Mouse (Mus musculus): ENCODE data around the gene Loxl3. TPM values are rescaled to one million over a fixed set of nuclear protein-coding genes. Genes with fewer than 3 reads are reported as not detected.

Loxl3 gene
- polyA plus RNA-seq, 1 experiment from 2014 or later, result 10.5 TPM

GRCm38 (mm10) chr6:83068221-83068620 is 34.2 kb downstream of the Loxl3 start:
- DNase-seq (ENCODE audit: low spot score), result no peak

GRCm38 (mm10) chr6:83068706-83069487 is 34.9 kb downstream of the Loxl3 start:
- H3K36me3 ChIP-seq, result no peaks in the 10 kb centered on the region
- WGBS, result under 1% methylated on average over 81 of the region's 81 CpGs
- peak; percentile 50 for DNase-seq (ENCODE audit: low spot score)

More at GRCm38 (mm10) chr6:83068221-83068620, 34.2 kb downstream of the Loxl3 start:
- peaks cover 45% of the 10 kb centered on the region for H3K4me1 ChIP-seq (replicated peaks)
- no peak overlapping the region for H3K27ac ChIP-seq
- H3K9me3 ChIP-seq, result no peaks in the 10 kb centered on the region
- peaks cover 100% of the 10 kb centered on the region for H3K27me3 ChIP-seq (ENCODE audit: insufficient read depth, poor library complexity, severe bottlenecking)
- H3K36me3 ChIP-seq, result no peaks in the 10 kb centered on the region
- peak overlapping the region; percentile 41; the same call in 1 of the 2 replicates for H3K4me3 ChIP-seq
- 1% methylated on average over 8 of the region's 8 CpGs for WGBS

GRCm38 (mm10) chr6:83069488-83070246 is 35.7 kb downstream of the Loxl3 start:
- peak overlapping the region; percentile 42; the same call in 1 of the 2 replicates for H3K27ac ChIP-seq
- peaks cover 100% of the 10 kb centered on the region for H3K27me3 ChIP-seq (ENCODE audit: insufficient read depth, poor library complexity, severe bottlenecking)
- H3K9me3 ChIP-seq, result no peaks in the 10 kb centered on the region
- peaks cover 40% of the 10 kb centered on the region for H3K4me1 ChIP-seq (replicated peaks)
- under 1% methylated on average over 69 of the region's 69 CpGs for WGBS
- peak; percentile 64 for DNase-seq (ENCODE audit: low spot score)
- peak overlapping the region; percentile 41 for H3K4me3 ChIP-seq
- H3K36me3 ChIP-seq, result no peaks in the 10 kb centered on the region

More at GRCm38 (mm10) chr6:83068706-83069487, 34.9 kb downstream of the Loxl3 start:
- Histone ChIP-seq H3K4me1 (replicated peaks) (peaks cover 45% of the 10 kb centered on the region), H3K27me3 (ENCODE audit: insufficient read depth, poor library complexity, severe bottlenecking) (peaks cover 100% of the 10 kb centered on the region), H3K4me3 (peak overlapping the region; percentile 41), H3K27ac (0 out of 2 replicates have a peak overlapping the region, but pooled peaks have one; percentile 8), H3K9me3 (no peaks in the 10 kb centered on the region)

GRCm38 (mm10) chr6:83070247-83070310 is 36.1 kb downstream of the Loxl3 start, which contains the start of gene Tlx2:
TSS of gene Tlx2 (minus strand) at chr6:83070293.
- WGBS, result 1% methylated on average over 10 of the region's 10 CpGs
- Histone ChIP-seq H3K9me3 (no peaks in the 10 kb centered on the region), H3K27me3 (ENCODE audit: insufficient read depth, poor library complexity, severe bottlenecking) (peaks cover 100% of the 10 kb centered on the region), H3K36me3 (no peaks in the 10 kb centered on the region), H3K27ac (peak within 1 kb of the TSS; percentile 42; the same call in 1 of the 2 replicates), H3K4me3 (peak within 1 kb of the TSS; percentile 41), H3K4me1 (replicated peaks) (peaks cover 39% of the 10 kb centered on the region)
- DNase-seq (ENCODE audit: low spot score), result no peak

GRCm38 (mm10) chr6:83070311-83071219 is 36.6 kb downstream of the Loxl3 start:
- DNase-seq (ENCODE audit: low spot score), result peak; percentile 70
- H3K27ac ChIP-seq, result peak overlapping the region; percentile 6; the same call in 1 of the 2 replicates

GRCm38 (mm10) chr6:83071220-83071619 is 37.2 kb downstream of the Loxl3 start:
- WGBS, result under 1% methylated on average over 24 of the region's 24 CpGs
- DNase-seq (ENCODE audit: low spot score), result peak; percentile 39
- H3K36me3 ChIP-seq, result no peaks in the 10 kb centered on the region
- H3K4me3 ChIP-seq, result peak overlapping the region; percentile 41
- H3K9me3 ChIP-seq, result no peaks in the 10 kb centered on the region
- H3K27ac ChIP-seq, result no peak overlapping the region
- H3K27me3 ChIP-seq (ENCODE audit: insufficient read depth, poor library complexity, severe bottlenecking), result peaks cover 100% of the 10 kb centered on the region
- H3K4me1 ChIP-seq (replicated peaks), result peaks cover 39% of the 10 kb centered on the region

More at GRCm38 (mm10) chr6:83070311-83071219, 36.6 kb downstream of the Loxl3 start:
- Histone ChIP-seq H3K4me3 (peak overlapping the region; percentile 41), H3K9me3 (no peaks in the 10 kb centered on the region), H3K27me3 (ENCODE audit: insufficient read depth, poor library complexity, severe bottlenecking) (peaks cover 100% of the 10 kb centered on the region), H3K4me1 (replicated peaks) (peaks cover 39% of the 10 kb centered on the region), H3K36me3 (no peaks in the 10 kb centered on the region)
- WGBS, result under 1% methylated on average over 58 of the region's 58 CpGs

GRCm38 (mm10) chr6:83074979-83075378 is 41.0 kb downstream of the Loxl3 start:
- Histone ChIP-seq H3K27me3 (ENCODE audit: insufficient read depth, poor library complexity, severe bottlenecking) (peaks cover 76% of the 10 kb centered on the region), H3K4me1 (replicated peaks) (peaks cover 46% of the 10 kb centered on the region), H3K4me3 (no peak overlapping the region), H3K9me3 (no peaks in the 10 kb centered on the region), H3K27ac (no peak overlapping the region), H3K36me3 (peaks cover 3% of the 10 kb centered on the region)
- DNase-seq (ENCODE audit: low spot score), result no peak
- 22% methylated on average over 2 of the region's 2 CpGs for WGBS

GRCm38 (mm10) chr6:83077630-83078323 is 43.8 kb downstream of the Loxl3 start, which contains the start of gene Pcgf1:
TSS of gene Pcgf1 (plus strand) at chr6:83077869.
- H3K27me3 ChIP-seq (ENCODE audit: insufficient read depth, poor library complexity, severe bottlenecking), result peaks cover 71% of the 10 kb centered on the region
- peaks cover 26% of the 10 kb centered on the region for H3K4me1 ChIP-seq (replicated peaks)
- peaks cover 31% of the 10 kb centered on the region for H3K36me3 ChIP-seq
- under 1% methylated on average over 54 of the region's 54 CpGs for WGBS
- H3K9me3 ChIP-seq, result no peaks in the 10 kb centered on the region
- H3K4me3 ChIP-seq, result peak within 1 kb of the TSS; percentile 83
- DNase-seq (ENCODE audit: low spot score), result no peak
- H3K27ac ChIP-seq, result peak within 1 kb of the TSS; percentile 98

- peaks cover 71% of the 10 kb centered on the region for H3K27me3 ChIP-seq (ENCODE audit: insufficient read depth, poor library complexity, severe bottlenecking)
- WGBS, result under 1% methylated on average over 46 of the region's 46 CpGs
These were observed 44.4 kb downstream of the Loxl3 start for GRCm38 (mm10) chr6:83078324-83078858.

GRCm38 (mm10) chr6:83080210-83080609 is 46.2 kb downstream of the Loxl3 start:
- H3K27ac ChIP-seq, result no peak overlapping the region
- no peak overlapping the region for H3K4me3 ChIP-seq
- no peak for DNase-seq (ENCODE audit: low spot score)
- H3K36me3 ChIP-seq, result peaks cover 33% of the 10 kb centered on the region
- H3K9me3 ChIP-seq, result no peaks in the 10 kb centered on the region
- 91% methylated on average over 5 of the region's 5 CpGs for WGBS
- H3K4me1 ChIP-seq (replicated peaks), result peaks cover 39% of the 10 kb centered on the region
- peaks cover 71% of the 10 kb centered on the region for H3K27me3 ChIP-seq (ENCODE audit: insufficient read depth, poor library complexity, severe bottlenecking)

More at GRCm38 (mm10) chr6:83078324-83078858, 44.4 kb downstream of the Loxl3 start:
- H3K9me3 ChIP-seq, result no peaks in the 10 kb centered on the region
- DNase-seq (ENCODE audit: low spot score), result peak; percentile 99
- H3K4me3 ChIP-seq, result peak overlapping the region; percentile 83
- peak overlapping the region; percentile 98 for H3K27ac ChIP-seq
- H3K36me3 ChIP-seq, result peaks cover 33% of the 10 kb centered on the region
- peaks cover 26% of the 10 kb centered on the region for H3K4me1 ChIP-seq (replicated peaks)

- H3K4me1 ChIP-seq (replicated peaks), result peaks cover 55% of the 10 kb centered on the region
- no peak for DNase-seq (ENCODE audit: low spot score)
- H3K9me3 ChIP-seq, result no peaks in the 10 kb centered on the region
- peaks cover 80% of the 10 kb centered on the region for H3K27me3 ChIP-seq (ENCODE audit: insufficient read depth, poor library complexity, severe bottlenecking)
- 6% methylated on average over 5 of the region's 5 CpGs for WGBS
- no peak overlapping the region for H3K27ac ChIP-seq
- peaks cover 33% of the 10 kb centered on the region for H3K36me3 ChIP-seq
- no peak overlapping the region for H3K4me3 ChIP-seq
These were observed 49.5 kb downstream of the Loxl3 start for GRCm38 (mm10) chr6:83083497-83083896.

- peaks cover 47% of the 10 kb centered on the region for H3K4me1 ChIP-seq (replicated peaks)
- 3% methylated on average over 6 of the region's 6 CpGs for WGBS
- no peak for DNase-seq (ENCODE audit: low spot score)
These were observed 50.5 kb downstream of the Loxl3 start for GRCm38 (mm10) chr6:83084477-83084876.

More at GRCm38 (mm10) chr6:83084477-83084876, 50.5 kb downstream of the Loxl3 start:
- Histone ChIP-seq H3K27me3 (ENCODE audit: insufficient read depth, poor library complexity, severe bottlenecking) (peaks cover 89% of the 10 kb centered on the region), H3K9me3 (no peaks in the 10 kb centered on the region), H3K27ac (no peak overlapping the region), H3K4me3 (no peak overlapping the region), H3K36me3 (peaks cover 33% of the 10 kb centered on the region)
